Mouse (Mus musculus): ENCODE measurements around the gene Zfp369. TPM values are rescaled to one million over a fixed set of nuclear protein-coding genes. Genes with fewer than 3 reads are reported as not detected.
A peak's percentile ranks its signal among the peaks of the same experiment; 100 is the strongest.
"Not testable (repeated sequence)": the region's sequence is repeated elsewhere in the genome, so short reads cannot be mapped to it uniquely, and the experiment has no call there.

Gene Zfp369
- polyA plus RNA-seq, 1 experiment from 2014 or later: 14.4 TPM

DNA sequence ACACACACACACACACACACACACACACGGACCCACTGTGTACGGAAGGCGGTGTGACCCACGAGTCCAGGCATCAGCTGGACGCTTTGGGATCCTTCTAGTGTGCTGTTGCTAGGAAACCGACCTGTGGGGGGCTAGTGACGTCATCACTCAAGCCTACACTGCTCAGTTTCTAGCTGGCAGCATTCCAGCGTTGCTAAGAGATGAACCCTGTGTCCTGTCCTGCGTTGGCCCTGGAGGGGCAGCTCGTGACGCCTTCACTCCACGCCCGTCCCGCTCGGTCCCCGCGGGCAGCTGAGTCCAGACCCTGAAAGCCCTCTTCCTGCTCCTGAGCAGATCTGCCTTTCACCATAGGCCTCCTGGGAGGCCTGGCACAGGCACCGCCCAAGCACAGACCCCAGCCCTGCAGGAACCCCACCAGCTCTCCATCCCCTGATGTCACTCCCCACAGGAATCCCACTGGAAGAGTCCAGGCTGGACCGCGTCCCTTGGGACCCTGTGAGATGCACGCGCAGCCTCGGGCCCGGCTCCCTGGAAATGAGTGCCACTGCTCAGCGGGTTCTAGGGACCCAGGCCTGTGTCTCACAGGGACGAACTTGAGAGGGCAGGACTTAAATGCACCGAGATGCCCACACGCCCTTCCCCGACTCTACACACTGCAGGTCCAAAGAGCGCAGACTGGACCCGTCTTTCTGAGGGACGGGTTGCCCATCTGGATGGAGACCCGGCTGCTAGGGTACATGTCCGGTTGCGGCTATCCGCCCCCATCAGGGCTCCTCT is 20.2 kb upstream of the Zfp369 start:
- Histone ChIP-seq H3K9ac (ENCODE audit: low read depth, low read length) (no peak overlapping the region; the same call in 1 of the 2 replicates), H3K9me3 (replicated peaks; ENCODE audit: control insufficient read depth, low read length) (peaks cover 31% of the 10 kb centered on the region), H3K4me1 (ENCODE audit: control insufficient read depth, insufficient read depth, low read length) (no peaks in the 10 kb centered on the region), H3K4me2 (peak overlapping the region; percentile 60), H3K27me3 (ENCODE audit: control insufficient read depth, insufficient read depth, low read length) (peaks cover 15% of the 10 kb centered on the region), H3K27ac (ENCODE audit: low read depth, low read length) (no peak overlapping the region), H3K4me3 (ENCODE audit: low read depth, low read length) (peak overlapping the region; percentile 32), H3K36me3 (ENCODE audit: control insufficient read depth, insufficient read depth, low read length) (peaks cover 3% of the 10 kb centered on the region)
- WGBS (ENCODE audit: insufficient replicate concordance): 17% methylated on average over 36 of the region's 36 CpGs
- ATAC-seq (replicated peaks; ENCODE audit: insufficient number of reproducible peaks, low FRiP score, low TSS enrichment): peak; percentile 61

DNA sequence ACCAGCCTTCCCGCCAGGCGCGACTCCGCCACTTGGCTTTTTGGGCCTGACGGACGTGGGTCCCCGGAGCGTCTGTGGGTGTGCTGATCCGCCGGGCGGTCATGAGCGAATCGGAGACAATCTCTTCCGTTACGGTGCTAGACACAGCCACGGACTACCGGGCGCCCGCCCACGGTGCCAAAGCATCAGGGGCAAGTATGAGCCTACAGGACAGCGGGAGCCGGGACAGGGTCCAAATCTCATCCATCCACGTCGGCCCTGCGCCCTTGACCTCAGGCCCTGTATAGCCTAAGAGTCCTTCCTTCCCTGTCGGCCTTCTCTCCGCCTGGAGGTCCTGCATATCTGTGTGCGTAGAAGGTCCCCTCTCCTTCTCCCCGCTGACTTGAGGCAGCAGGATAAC is 19.4 kb upstream of the Zfp369 start, which contains the start of gene Gm10775:
Gene Gm10775 (plus strand): TSS at position 301 of the 400 bp plus-strand sequence.
- H3K27me3 ChIP-seq (ENCODE audit: control insufficient read depth, insufficient read depth, low read length): peaks cover 15% of the 10 kb centered on the region
- peak within 1 kb of the TSS; percentile 60 for H3K4me2 ChIP-seq
- H3K9me3 ChIP-seq (replicated peaks; ENCODE audit: control insufficient read depth, low read length): peaks cover 32% of the 10 kb centered on the region
- WGBS (ENCODE audit: insufficient replicate concordance): 27% methylated on average over 29 of the region's 29 CpGs
- H3K9ac ChIP-seq (ENCODE audit: low read depth, low read length): no peak within 1 kb of the TSS; the same call in 1 of the 2 replicates
- no peak within 1 kb of the TSS for H3K27ac ChIP-seq (ENCODE audit: low read depth, low read length)
- no peaks in the 10 kb centered on the region for H3K4me1 ChIP-seq (ENCODE audit: control insufficient read depth, insufficient read depth, low read length)
- H3K36me3 ChIP-seq (ENCODE audit: control insufficient read depth, insufficient read depth, low read length): peaks cover 8% of the 10 kb centered on the region
- no peak for ATAC-seq (replicated peaks; ENCODE audit: insufficient number of reproducible peaks, low FRiP score, low TSS enrichment)
- peak within 1 kb of the TSS; percentile 32 for H3K4me3 ChIP-seq (ENCODE audit: low read depth, low read length)

DNA sequence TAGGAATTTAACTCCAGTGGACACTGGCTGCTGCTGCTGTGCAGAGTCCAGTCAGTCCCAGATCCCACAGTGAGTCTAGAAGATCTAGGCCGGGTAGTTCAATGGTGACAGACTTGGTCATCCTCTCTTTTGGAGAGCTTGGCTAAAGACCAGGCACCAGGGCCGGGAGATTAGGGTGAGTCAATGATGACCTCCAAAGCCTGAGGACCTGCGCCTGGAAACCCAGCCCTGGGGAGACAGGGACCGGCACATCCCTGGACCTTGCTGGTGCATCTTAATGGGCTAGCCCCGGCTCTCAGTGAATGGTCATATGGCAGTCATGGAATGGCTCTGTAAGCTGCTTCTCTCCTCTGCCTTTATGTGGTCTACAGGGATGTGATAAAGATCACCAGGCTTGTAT is 16.5 kb upstream of the Zfp369 start:
- Histone ChIP-seq H3K4me3 (ENCODE audit: low read depth, low read length) (no peak overlapping the region), H3K4me2 (no peak overlapping the region), H3K36me3 (ENCODE audit: control insufficient read depth, insufficient read depth, low read length) (peaks cover 9% of the 10 kb centered on the region), H3K9me3 (replicated peaks; ENCODE audit: control insufficient read depth, low read length) (peaks cover 28% of the 10 kb centered on the region), H3K27ac (ENCODE audit: low read depth, low read length) (no peak overlapping the region), H3K9ac (ENCODE audit: low read depth, low read length) (no peak overlapping the region), H3K27me3 (ENCODE audit: control insufficient read depth, insufficient read depth, low read length) (peaks cover 15% of the 10 kb centered on the region), H3K4me1 (ENCODE audit: control insufficient read depth, insufficient read depth, low read length) (no peaks in the 10 kb centered on the region)
- 81% methylated on average over 5 of the region's 5 CpGs for WGBS (ENCODE audit: insufficient replicate concordance)
- ATAC-seq (replicated peaks; ENCODE audit: insufficient number of reproducible peaks, low FRiP score, low TSS enrichment): no peak

DNA sequence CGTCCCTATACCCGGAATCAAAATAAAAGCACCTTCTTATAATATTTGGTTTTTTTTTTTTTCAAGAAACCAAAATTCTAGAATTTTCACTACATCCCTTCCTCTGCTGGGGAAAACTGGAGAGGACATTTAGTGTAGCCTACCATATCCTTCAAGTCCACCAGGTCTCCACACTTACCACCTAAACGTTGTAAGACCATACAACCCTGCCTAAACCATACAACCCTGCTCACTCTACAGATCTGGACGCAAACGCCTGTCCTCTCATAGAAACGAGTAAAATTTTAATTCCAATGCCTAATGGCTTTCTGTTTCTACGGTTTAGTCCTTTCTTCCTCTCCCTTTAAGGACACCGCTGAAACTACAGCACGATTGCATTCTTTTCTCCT is 626 bp upstream of the Zfp369 start:
- no peaks in the 10 kb centered on the region for H3K36me3 ChIP-seq (ENCODE audit: control insufficient read depth, insufficient read depth, low read length)
- ATAC-seq (replicated peaks; ENCODE audit: insufficient number of reproducible peaks, low FRiP score, low TSS enrichment): no peak
- 11% methylated on average over 9 of the region's 9 CpGs for WGBS (ENCODE audit: insufficient replicate concordance)

DNA sequence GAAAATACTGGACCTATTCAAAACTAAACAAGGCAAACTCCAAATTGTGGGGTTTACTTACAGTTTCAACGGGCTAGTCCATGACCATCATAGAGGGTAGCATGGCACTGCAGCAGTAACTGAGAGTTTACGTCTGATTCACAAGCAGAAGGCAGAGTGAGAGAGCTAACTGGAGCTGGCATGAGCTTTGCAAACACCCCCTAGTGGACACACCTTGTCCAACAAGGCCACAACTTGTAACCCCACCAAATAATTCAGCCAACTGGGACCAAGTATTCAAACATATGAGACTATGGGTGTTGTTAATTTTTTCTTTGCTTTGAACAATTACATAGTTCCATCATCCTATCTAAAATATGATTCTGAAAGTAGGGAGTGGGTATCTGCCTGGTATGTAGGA is 8.2 kb downstream of the Zfp369 start:
- no peak for ATAC-seq (replicated peaks; ENCODE audit: insufficient number of reproducible peaks, low FRiP score, low TSS enrichment)
- no peaks in the 10 kb centered on the region for H3K4me1 ChIP-seq (ENCODE audit: control insufficient read depth, insufficient read depth, low read length)

More for the DNA sequence above, 626 bp upstream of the Zfp369 start:
- H3K4me1 ChIP-seq (ENCODE audit: control insufficient read depth, insufficient read depth, low read length): 0 out of 2 replicates have a peak, but pooled peaks cover 2% of the 10 kb centered on the region
- H3K9me3 ChIP-seq (replicated peaks; ENCODE audit: control insufficient read depth, low read length): no peaks in the 10 kb centered on the region
- H3K4me2 ChIP-seq: peak overlapping the region; percentile 75
- H3K9ac ChIP-seq (ENCODE audit: low read depth, low read length): peak overlapping the region; percentile 81
- peak overlapping the region; percentile 59 for H3K4me3 ChIP-seq (ENCODE audit: low read depth, low read length)
- peak overlapping the region; percentile 70 for H3K27ac ChIP-seq (ENCODE audit: low read depth, low read length)
- no peaks in the 10 kb centered on the region for H3K27me3 ChIP-seq (ENCODE audit: control insufficient read depth, insufficient read depth, low read length)

DNA sequence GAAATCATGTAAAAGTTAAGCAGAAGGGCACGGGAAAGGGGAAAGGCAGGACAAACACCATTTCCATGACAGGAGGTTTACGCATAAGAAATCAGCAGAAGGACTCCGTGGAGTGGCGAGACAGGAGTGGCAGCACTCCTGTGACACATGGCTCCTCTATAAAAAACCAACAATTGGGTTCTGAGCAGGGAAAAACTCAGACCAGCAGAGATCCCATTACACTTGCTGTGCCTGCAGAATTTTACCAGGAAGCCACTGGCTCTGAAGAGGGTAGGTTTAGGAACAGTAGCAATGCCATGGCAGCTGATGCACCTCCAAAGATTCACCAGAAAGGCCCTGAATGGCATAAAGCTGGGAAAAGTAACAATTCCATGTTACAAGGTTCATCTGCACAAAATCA is 17.7 kb downstream of the Zfp369 start:
- 97% methylated on average over 4 of the region's 4 CpGs for WGBS (ENCODE audit: insufficient replicate concordance)
- Histone ChIP-seq H3K27ac (ENCODE audit: low read depth, low read length) (no peak overlapping the region), H3K9ac (ENCODE audit: low read depth, low read length) (no peak overlapping the region), H3K27me3 (ENCODE audit: control insufficient read depth, insufficient read depth, low read length) (no peaks in the 10 kb centered on the region), H3K4me2 (no peak overlapping the region), H3K4me3 (ENCODE audit: low read depth, low read length) (no peak overlapping the region), H3K36me3 (ENCODE audit: control insufficient read depth, insufficient read depth, low read length) (peaks cover 62% of the 10 kb centered on the region), H3K4me1 (ENCODE audit: control insufficient read depth, insufficient read depth, low read length) (no peaks in the 10 kb centered on the region), H3K9me3 (replicated peaks; ENCODE audit: control insufficient read depth, low read length) (peaks cover 46% of the 10 kb centered on the region)
- ATAC-seq (replicated peaks; ENCODE audit: insufficient number of reproducible peaks, low FRiP score, low TSS enrichment): no peak

More for the DNA sequence above, 8.2 kb downstream of the Zfp369 start:
- WGBS (ENCODE audit: insufficient replicate concordance): 87% methylated on average over 2 of the region's 2 CpGs
- H3K4me2 ChIP-seq: no peak overlapping the region
- H3K27me3 ChIP-seq (ENCODE audit: control insufficient read depth, insufficient read depth, low read length): no peaks in the 10 kb centered on the region
- H3K9me3 ChIP-seq (replicated peaks; ENCODE audit: control insufficient read depth, low read length): peaks cover 19% of the 10 kb centered on the region
- H3K4me3 ChIP-seq (ENCODE audit: low read depth, low read length): no peak overlapping the region
- no peak overlapping the region for H3K9ac ChIP-seq (ENCODE audit: low read depth, low read length)
- peaks cover 55% of the 10 kb centered on the region for H3K36me3 ChIP-seq (ENCODE audit: control insufficient read depth, insufficient read depth, low read length)
- H3K27ac ChIP-seq (ENCODE audit: low read depth, low read length): no peak overlapping the region

DNA sequence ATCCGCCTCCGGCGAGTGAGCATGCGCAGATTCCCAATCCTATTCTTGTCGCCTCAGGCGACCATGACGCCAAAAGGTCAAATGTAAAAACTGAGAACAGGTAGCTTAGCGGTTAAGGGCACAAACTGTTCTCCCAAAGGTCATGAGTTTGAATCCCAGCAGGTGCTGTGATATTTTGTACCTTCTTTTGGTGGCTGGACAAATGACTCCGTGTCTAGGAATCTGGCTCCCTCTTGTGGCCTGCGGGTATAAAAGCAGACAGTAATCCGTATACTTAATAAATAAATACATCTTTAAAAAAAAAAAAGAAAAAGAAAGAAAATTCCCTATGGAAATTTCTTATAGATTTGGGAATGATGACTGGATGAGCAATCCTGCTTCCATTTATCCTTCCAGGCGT is 32.2 kb downstream of the Zfp369 start:
- H3K27me3 ChIP-seq (ENCODE audit: control insufficient read depth, insufficient read depth, low read length); ATAC-seq (replicated peaks; ENCODE audit: insufficient number of reproducible peaks, low FRiP score, low TSS enrichment); H3K4me1 ChIP-seq (ENCODE audit: control insufficient read depth, insufficient read depth, low read length); H3K9ac ChIP-seq (ENCODE audit: low read depth, low read length); H3K36me3 ChIP-seq (ENCODE audit: control insufficient read depth, insufficient read depth, low read length); H3K27ac ChIP-seq (ENCODE audit: low read depth, low read length): not testable (repeated sequence)
- H3K4me3 ChIP-seq (ENCODE audit: low read depth, low read length): peak overlapping the region; percentile 21; the same call in 1 of the 2 replicates
- H3K9me3 ChIP-seq (replicated peaks; ENCODE audit: control insufficient read depth, low read length): peaks cover 15% of the 10 kb centered on the region; the same call in 1 of the 2 replicates
- 36% methylated on average over 12 of the region's 12 CpGs for WGBS (ENCODE audit: insufficient replicate concordance)
- peak overlapping the region; percentile 51 for H3K4me2 ChIP-seq

DNA sequence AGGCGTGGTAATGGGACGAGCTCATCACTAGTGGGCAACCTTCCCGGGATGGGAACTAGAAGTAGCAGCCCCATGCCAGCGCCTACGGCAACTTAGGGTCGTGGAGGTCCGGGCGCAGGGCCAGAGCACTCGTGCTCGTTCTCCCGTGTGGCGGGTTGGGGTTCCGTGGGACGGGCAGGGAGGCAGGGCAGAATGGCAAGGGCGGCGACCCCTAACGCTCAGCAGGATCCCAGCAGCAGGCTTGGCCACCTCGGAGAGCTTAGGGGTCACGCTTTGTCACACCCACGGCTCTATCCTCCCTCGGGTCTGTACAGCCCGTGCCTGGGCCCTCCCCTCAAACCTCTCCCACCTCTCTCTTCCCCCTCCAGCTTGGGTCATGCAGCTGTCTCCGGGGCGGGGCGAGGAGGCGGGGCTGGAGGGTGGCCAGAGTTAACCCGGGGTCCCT is 32.7 kb downstream of the Zfp369 start:
- Histone ChIP-seq H3K27ac (ENCODE audit: low read depth, low read length) (no peak overlapping the region), H3K36me3 (ENCODE audit: control insufficient read depth, insufficient read depth, low read length) (no peaks in the 10 kb centered on the region), H3K9ac (ENCODE audit: low read depth, low read length) (no peak overlapping the region), H3K4me2 (peak overlapping the region; percentile 51), H3K4me3 (ENCODE audit: low read depth, low read length) (peak overlapping the region; percentile 21; the same call in 1 of the 2 replicates), H3K27me3 (ENCODE audit: control insufficient read depth, insufficient read depth, low read length) (no peaks in the 10 kb centered on the region), H3K9me3 (replicated peaks; ENCODE audit: control insufficient read depth, low read length) (peaks cover 15% of the 10 kb centered on the region; the same call in 1 of the 2 replicates), H3K4me1 (ENCODE audit: control insufficient read depth, insufficient read depth, low read length) (no peaks in the 10 kb centered on the region)
- peak; percentile 55 for ATAC-seq (replicated peaks; ENCODE audit: insufficient number of reproducible peaks, low FRiP score, low TSS enrichment)
- WGBS (ENCODE audit: insufficient replicate concordance): 25% methylated on average over 27 of the region's 27 CpGs
